Mouse (Mus musculus) olfactory bulb, adult 2 months (tissue): Measurements from ENCODE around the gene Vstm2a. TPM values are rescaled to one million over a fixed set of nuclear protein-coding genes. Genes with fewer than 3 reads are reported as not detected.
A peak's percentile ranks its signal among the peaks of the same experiment; 100 is the strongest.

ENCODE experiments used
- H3K27ac ChIP-seq: fragments of 200-500 bp; 2 replicates; pipeline ENCODE4 v1.5.1; 2012; ENCODE audit warnings: low read depth, low read length; ENCODE audit not compliant: insufficient read depth
- H3K4me1 ChIP-seq: fragments of 200-500 bp; 2 replicates; pipeline ENCODE4 v1.6.1; 2012; ENCODE audit warnings: low read length; ENCODE audit not compliant: control insufficient read depth, insufficient read depth
- H3K4me3 ChIP-seq: fragments of 200-500 bp; 2 replicates; pipeline ENCODE4 v1.5.1; 2012; ENCODE audit warnings: mild to moderate bottlenecking, low read depth, low read length, moderate library complexity; ENCODE audit not compliant: insufficient read depth
- CTCF ChIP-seq: fragments of 200-500 bp; IDR thresholded peaks from 2 replicates; pipeline ENCODE4 v1.5.1; 2012; ENCODE audit warnings: low read depth, mild to moderate bottlenecking, low read length, moderate library complexity; ENCODE audit not compliant: insufficient read depth
- POLR2A ChIP-seq: fragments of 200-500 bp; IDR thresholded peaks from 2 replicates; pipeline ENCODE4 v1.6.1; 2012; ENCODE audit warnings: mild to moderate bottlenecking, low read depth, low read length, moderate library complexity; ENCODE audit not compliant: insufficient read depth
- WGBS: fragments of 180-500 bp; shearing (Covaris S2); methylation state at CpG from one replicate; pipeline ENCODE4 v1.1.7; 2018; 5-methylcytosine and 5-hydroxymethylcytosine counted together
- polyA plus RNA-seq: library from polyadenylated mRNA; stranded (reverse); fragments of >200 nt; gene quantifications from 2 replicates; pipeline ENCODE4 v1.2.4, GENCODE M21; 2012; ENCODE audit warnings: low replicate concordance; ENCODE audit not compliant: missing spikeins, insufficient read depth, insufficient read length

Vstm2a gene
- polyA plus RNA-seq, result not detected in 2 replicates

- Histone ChIP-seq H3K4me1 (peaks cover 2% of the 10 kb centered on the region; the same call in 1 of the 2 replicates), H3K4me3 (peak within 1 kb of the TSS; percentile 76), H3K27ac (peak within 1 kb of the TSS; percentile 84)
- TF ChIP-seq POLR2A (peak; percentile 78), CTCF (peak; percentile 40; the same call in 1 of the 2 replicates)
- under 1% methylated on average over 44 of the region's 44 CpGs for WGBS
Observed at GRCm38 (mm10) chr11:16257473-16257921, at the start of gene Vstm2a. Vstm2a (plus strand) TSS chr11:16257724.

GRCm38 (mm10) chr11:16257011-16257410, 513 bp upstream of the Vstm2a start:
- Histone ChIP-seq H3K27ac (peak overlapping the region; percentile 84), H3K4me3 (peak overlapping the region; percentile 76), H3K4me1 (peaks cover 2% of the 10 kb centered on the region; the same call in 1 of the 2 replicates)
- TF ChIP-seq POLR2A (no peak), CTCF (no peak)
- 6% methylated on average over 7 of the region's 7 CpGs for WGBS

GRCm38 (mm10) chr11:16258300-16258699, 776 bp downstream of the Vstm2a start:
- H3K4me3 ChIP-seq, result peak overlapping the region; percentile 76
- peaks cover 6% of the 10 kb centered on the region for H3K4me1 ChIP-seq
- TF ChIP-seq POLR2A (no peak), CTCF (no peak)
- H3K27ac ChIP-seq, result peak overlapping the region; percentile 84
- 23% methylated on average over 1 of the region's 1 CpGs for WGBS

GRCm38 (mm10) chr11:16259876-16260275, 2.4 kb downstream of the Vstm2a start:
- 30% methylated on average over 9 of the region's 9 CpGs for WGBS
- no peak for TF ChIP-seq CTCF
- TF ChIP-seq POLR2A, result no peak
- peak overlapping the region; percentile 79 for H3K4me3 ChIP-seq
- peak overlapping the region; percentile 84 for H3K27ac ChIP-seq
- peaks cover 6% of the 10 kb centered on the region for H3K4me1 ChIP-seq

- Histone ChIP-seq H3K4me1 (peaks cover 6% of the 10 kb centered on the region), H3K4me3 (peak overlapping the region; percentile 79), H3K27ac (peak overlapping the region; percentile 88)
- TF ChIP-seq POLR2A (no peak), CTCF (peak; percentile 62; the same call in 1 of the 2 replicates)
- WGBS, result 1% methylated on average over 40 of the region's 40 CpGs
Observed at GRCm38 (mm10) chr11:16260764-16261578, 3.4 kb downstream of the Vstm2a start.

- 69% methylated on average over 1 of the region's 1 CpGs for WGBS
- Histone ChIP-seq H3K4me1 (no peaks in the 10 kb centered on the region), H3K4me3 (no peak overlapping the region), H3K27ac (no peak overlapping the region)
- no peak for TF ChIP-seq CTCF
- no peak for TF ChIP-seq POLR2A
Observed at GRCm38 (mm10) chr11:16268396-16268795, 10.9 kb downstream of the Vstm2a start.

- H3K27ac ChIP-seq, result no peak overlapping the region
- no peaks in the 10 kb centered on the region for H3K4me1 ChIP-seq
- H3K4me3 ChIP-seq, result no peak overlapping the region
- TF ChIP-seq CTCF (no peak), POLR2A (no peak)
- 72% methylated on average over 1 of the region's 1 CpGs for WGBS
Observed at GRCm38 (mm10) chr11:16290381-16290780, 32.9 kb downstream of the Vstm2a start.

GRCm38 (mm10) chr11:16292960-16293359, 35.4 kb downstream of the Vstm2a start:
- H3K4me3 ChIP-seq, result no peak overlapping the region
- 90% methylated on average over 4 of the region's 4 CpGs for WGBS
- no peak for TF ChIP-seq POLR2A
- no peak for TF ChIP-seq CTCF

GRCm38 (mm10) chr11:16296521-16296920, 39.0 kb downstream of the Vstm2a start:
- Histone ChIP-seq H3K4me3 (no peak overlapping the region), H3K27ac (no peak overlapping the region), H3K4me1 (no peaks in the 10 kb centered on the region)
- TF ChIP-seq POLR2A (no peak), CTCF (no peak)
- 8% methylated on average over 1 of the region's 1 CpGs for WGBS

More at GRCm38 (mm10) chr11:16292960-16293359, 35.4 kb downstream of the Vstm2a start:
- H3K4me1 ChIP-seq, result no peaks in the 10 kb centered on the region
- H3K27ac ChIP-seq, result no peak overlapping the region
